Mouse (Mus musculus) kidney, postnatal 25 days (tissue): ENCODE measurements at regions not wholly inside any gene's neighbourhood (a gene's known extent, or its start where the extent isn't known, plus 50 kb on each side); places are given as distances from the start of the nearest gene placed in this dataset.

Experiments
- DNase-seq, 2 experiments: peaks; one replicate each; pipeline ENCODE4 v3.0.0; 2021; ENCODE audit warnings: mixed read lengths in 2 of 2

GRCm38 (mm10) chrX:5203101-5203500 is 251.2 kb downstream of the Btbd35f27 start:
- peak; percentile 1 to 30 for DNase-seq
